Mouse (Mus musculus) midbrain, postnatal 0 days (tissue): ENCODE results near the gene Hdac10. TPM values are rescaled to one million over a fixed set of nuclear protein-coding genes. Genes with fewer than 3 reads are reported as not detected.
A peak's percentile ranks its signal among the peaks of the same experiment; 100 is the strongest.

Experiments
- ATAC-seq: fragments of 200-750 bp; cut with Nextera tagmentation; 2 replicates; pipeline ENCODE4 v1.8.0; 2017; ENCODE audit warnings: moderate number of reproducible peaks, mild to moderate bottlenecking, moderate TSS enrichment, moderate library complexity; ENCODE audit not compliant: low FRiP score
- DNase-seq: peaks from one replicate; pipeline ENCODE4 v3.0.0-alpha.2; 2015; ENCODE audit warnings: low spot score
- H3K27ac ChIP-seq: fragments of 300-500 bp; sonication (generic); 2 replicates; pipeline ENCODE4 v1.5.1; 2014; ENCODE audit warnings: low read depth, mild to moderate bottlenecking, low read length, mixed read lengths
- H3K27me3 ChIP-seq: fragments of 300-500 bp; sonication (generic); 2 replicates; pipeline ENCODE4 v1.6.1; 2014; ENCODE audit warnings: low read length, control low read depth, mixed read lengths; ENCODE audit not compliant: insufficient read depth
- H3K36me3 ChIP-seq: fragments of 300-500 bp; sonication (generic); 2 replicates; pipeline ENCODE4 v1.6.1; 2014; ENCODE audit warnings: low read length, control low read depth, mixed read lengths; ENCODE audit not compliant: insufficient read depth
- H3K4me1 ChIP-seq: fragments of 300-500 bp; sonication (generic); 2 replicates; pipeline ENCODE4 v1.6.1; 2014; ENCODE audit warnings: mild to moderate bottlenecking, control low read depth, antibody characterized with exemption, low read length, mixed read lengths; ENCODE audit not compliant: insufficient read depth
- H3K4me2 ChIP-seq: fragments of 300-500 bp; sonication (generic); 2 replicates; pipeline ENCODE4 v1.6.1; 2014; ENCODE audit warnings: low read depth, mild to moderate bottlenecking, low read length, mixed read lengths; ENCODE audit not compliant: poor library complexity, severe bottlenecking
- H3K4me3 ChIP-seq: fragments of 300-500 bp; sonication (generic); 2 replicates; pipeline ENCODE4 v1.5.1; 2014; ENCODE audit warnings: low read depth, mild to moderate bottlenecking, low read length, moderate library complexity
- H3K9ac ChIP-seq: fragments of 300-500 bp; sonication (generic); replicated peaks from 2 replicates; pipeline ENCODE4 v1.6.1; 2014; ENCODE audit warnings: mild to moderate bottlenecking, low read length, moderate library complexity, mixed read lengths; ENCODE audit not compliant: poor library complexity, severe bottlenecking
- H3K9me3 ChIP-seq: fragments of 300-500 bp; sonication (generic); 2 replicates; pipeline ENCODE4 v1.6.1; 2016; ENCODE audit warnings: low read length, control low read depth
- CTCF ChIP-seq: IDR thresholded peaks from 2 replicates; pipeline ENCODE4 v1.5.1; 2016; ENCODE audit warnings: antibody characterized with exemption, mild to moderate bottlenecking
- WGBS: fragments of 180-500 bp; shearing (Covaris S2); extraction: QIAGEN DNeasy Blood & Tissue Kit; methylation state at CpG from one replicate; pipeline ENCODE4 v1.1.7; 2014; 5-methylcytosine and 5-hydroxymethylcytosine counted together
- polyA plus RNA-seq: library from polyadenylated mRNA; unstranded; fragments of >200 nt; fragmentation: Nextera tagmentation; extraction: Ambion mirVana; gene quantifications from 2 replicates; pipeline ENCODE4 v1.2.1, GENCODE M21; 2015
- total RNA-seq: library from RNA; depleted of rRNA; stranded (reverse); fragments of >200 nt; gene quantifications from 2 replicates; pipeline ENCODE4 v1.2.3, GENCODE M21; 2014

The Hdac10 gene
- total and polyA plus RNA-seq, 2 experiments from 2014 or later = 24.4 to 24.5 TPM

GRCm38 (mm10) chr15:89098616-89099015, 29.9 kb downstream of the Hdac10 start:
- 87% methylated on average over 7 of the region's 7 CpGs for WGBS
- no peak overlapping the region for H3K4me3 ChIP-seq
- H3K27me3 ChIP-seq = no peaks in the 10 kb centered on the region
- H3K36me3 ChIP-seq = peaks cover 91% of the 10 kb centered on the region
- H3K9me3 ChIP-seq = no peaks in the 10 kb centered on the region
- no peak for DNase-seq
- H3K4me1 ChIP-seq = no peaks in the 10 kb centered on the region
- TF ChIP-seq CTCF = no peak
- no peak overlapping the region for H3K4me2 ChIP-seq
- H3K9ac ChIP-seq = no peak overlapping the region
- no peak overlapping the region for H3K27ac ChIP-seq
- ATAC-seq = no peak

GRCm38 (mm10) chr15:89097450-89097849, 31.1 kb downstream of the Hdac10 start:
- DNase-seq (no peak), ATAC-seq (no peak)
- H3K4me3 ChIP-seq = no peak overlapping the region
- H3K27me3 ChIP-seq = no peaks in the 10 kb centered on the region
- no peaks in the 10 kb centered on the region for H3K9me3 ChIP-seq
- H3K36me3 ChIP-seq = peaks cover 93% of the 10 kb centered on the region
- H3K9ac ChIP-seq = no peak overlapping the region
- 93% methylated on average over 5 of the region's 5 CpGs for WGBS
- no peak overlapping the region for H3K4me2 ChIP-seq
- TF ChIP-seq CTCF = no peak
- no peak overlapping the region for H3K27ac ChIP-seq
- no peaks in the 10 kb centered on the region for H3K4me1 ChIP-seq

- DNase-seq (no peak), ATAC-seq (no peak)
- Histone ChIP-seq H3K9ac (0 out of 2 replicates have a peak overlapping the region, but pooled peaks have one; percentile 13), H3K4me1 (peaks cover 14% of the 10 kb centered on the region; the same call in 1 of the 2 replicates), H3K36me3 (peaks cover 46% of the 10 kb centered on the region), H3K9me3 (no peaks in the 10 kb centered on the region), H3K27me3 (no peaks in the 10 kb centered on the region), H3K4me3 (no peak overlapping the region), H3K27ac (no peak overlapping the region), H3K4me2 (no peak overlapping the region)
- WGBS = 80% methylated on average over 5 of the region's 5 CpGs
- no peak for TF ChIP-seq CTCF
These were observed 36.3 kb downstream of the Hdac10 start for GRCm38 (mm10) chr15:89092181-89092580.

- DNase-seq (no peak), ATAC-seq (no peak)
- no peak for TF ChIP-seq CTCF
- Histone ChIP-seq H3K4me2 (no peak overlapping the region), H3K9ac (no peak overlapping the region), H3K27ac (no peak overlapping the region), H3K36me3 (peaks cover 47% of the 10 kb centered on the region), H3K9me3 (no peaks in the 10 kb centered on the region), H3K27me3 (no peaks in the 10 kb centered on the region), H3K4me3 (no peak overlapping the region), H3K4me1 (peaks cover 14% of the 10 kb centered on the region; the same call in 1 of the 2 replicates)
- WGBS = 84% methylated on average over 4 of the region's 4 CpGs
These were observed 37.8 kb downstream of the Hdac10 start for GRCm38 (mm10) chr15:89090662-89091061.

GRCm38 (mm10) chr15:89089248-89090051, 39.0 kb downstream of the Hdac10 start:
- Histone ChIP-seq H3K27ac (peak overlapping the region; percentile 81), H3K4me3 (peak overlapping the region; percentile 98), H3K27me3 (no peaks in the 10 kb centered on the region), H3K4me1 (peaks cover 14% of the 10 kb centered on the region; the same call in 1 of the 2 replicates), H3K4me2 (peak overlapping the region; percentile 98), H3K9me3 (no peaks in the 10 kb centered on the region), H3K36me3 (peaks cover 46% of the 10 kb centered on the region), H3K9ac (peak overlapping the region; percentile 94)
- no peak for TF ChIP-seq CTCF
- DNase-seq (peak; percentile 19), ATAC-seq (peak; percentile 44; the same call in 1 of the 2 replicates)
- WGBS = 3% methylated on average over 68 of the region's 68 CpGs

- Histone ChIP-seq H3K9me3 (no peaks in the 10 kb centered on the region), H3K4me1 (peaks cover 14% of the 10 kb centered on the region; the same call in 1 of the 2 replicates), H3K9ac (peak within 1 kb of the TSS; percentile 94), H3K4me3 (peak within 1 kb of the TSS; percentile 98), H3K27me3 (no peaks in the 10 kb centered on the region), H3K36me3 (peaks cover 46% of the 10 kb centered on the region), H3K4me2 (peak within 1 kb of the TSS; percentile 98), H3K27ac (peak within 1 kb of the TSS; percentile 81)
- DNase-seq (peak; percentile 94), ATAC-seq (peak; percentile 92)
- TF ChIP-seq CTCF = no peak; the same call in 1 of the 2 replicates
- WGBS = 3% methylated on average over 25 of the region's 38 CpGs
These were observed 39.8 kb downstream of the Hdac10 start, which contains the start of gene Selenoo for GRCm38 (mm10) chr15:89088607-89089247. Selenoo (plus strand) TSS chr15:89089084.
